Mouse (Mus musculus): ENCODE results near the gene Ube2m.

The Ube2m gene

DNA sequence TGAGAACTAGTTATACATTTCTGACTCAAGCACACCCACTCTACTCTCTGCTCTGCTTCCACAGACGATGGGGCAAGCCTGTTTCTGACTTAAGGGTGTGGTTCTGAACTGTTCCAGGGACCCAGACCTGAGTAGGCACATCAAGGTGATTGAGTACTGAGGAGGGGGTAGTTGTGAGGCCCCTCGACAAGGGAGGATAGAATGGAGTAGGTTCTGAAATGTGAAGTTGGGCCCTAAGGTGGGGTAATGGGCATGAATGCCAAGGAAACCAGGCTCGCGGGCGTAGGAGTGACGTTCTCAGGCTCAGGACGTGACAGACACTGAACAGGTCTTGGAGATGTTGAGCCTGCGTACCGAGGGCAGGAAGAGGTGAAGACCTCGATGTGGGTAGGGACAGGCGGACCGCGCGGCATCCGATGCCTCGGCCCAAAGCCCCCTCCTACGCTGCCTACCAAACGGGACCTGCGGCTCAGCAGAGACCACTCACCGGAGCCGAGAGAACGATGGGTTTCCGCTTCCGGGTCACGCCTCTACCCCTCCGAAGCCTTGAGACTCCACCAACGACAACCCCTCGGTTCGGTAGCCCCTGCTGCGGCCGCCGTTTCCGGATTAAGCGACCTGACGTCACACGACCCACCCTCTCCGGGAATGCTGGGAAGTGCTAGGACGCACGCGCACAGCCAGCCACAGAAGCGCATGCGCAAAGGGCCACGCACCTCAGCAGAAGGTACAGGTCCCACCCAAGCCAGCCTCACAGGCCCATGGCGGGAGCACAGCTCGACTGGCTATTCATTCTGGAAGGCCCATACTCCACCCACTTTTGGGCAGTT, 3.7 kb downstream of the Ube2m start, which contains the start of gene Chmp2a:
TSS of gene Chmp2a (minus strand) at position 660 of the 830 bp plus-strand sequence.
- peak; percentile 98 for DNase-seq (ENCODE audit: low spot score)

DNA sequence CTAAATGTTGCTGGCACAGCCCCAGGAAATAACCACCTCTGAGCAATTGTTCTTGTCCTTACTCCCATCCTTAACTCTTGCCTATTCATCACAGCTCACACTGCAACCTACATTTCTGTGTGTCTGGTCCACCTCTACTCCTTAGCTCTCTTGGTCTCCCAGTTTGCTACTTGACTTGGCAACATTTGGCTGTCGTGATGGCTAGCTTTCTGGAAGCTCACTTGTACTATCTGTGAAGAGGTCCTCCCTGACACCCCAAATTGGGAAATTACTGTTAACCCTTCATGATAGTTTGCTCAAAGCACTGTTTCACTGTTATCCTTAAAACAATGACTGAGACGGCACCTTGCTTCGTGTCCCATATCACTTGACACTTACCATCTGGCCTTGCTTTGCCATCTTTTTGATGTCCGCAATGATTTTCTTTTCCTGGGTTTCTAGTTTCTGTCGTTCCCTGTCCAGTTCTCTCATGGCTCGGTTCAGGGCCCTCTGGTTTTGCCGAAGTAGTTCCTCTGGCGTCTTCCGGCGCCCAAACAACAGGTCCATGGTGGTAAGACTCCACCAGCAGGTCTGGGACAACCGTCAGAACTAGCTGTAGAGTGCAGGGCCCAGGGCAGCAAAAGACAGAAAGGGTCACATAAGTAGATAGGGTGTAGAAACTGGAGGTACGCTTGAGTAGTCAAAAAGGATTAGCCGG, 4.5 kb downstream of the Ube2m start:
- no peak for DNase-seq (ENCODE audit: low spot score)

DNA sequence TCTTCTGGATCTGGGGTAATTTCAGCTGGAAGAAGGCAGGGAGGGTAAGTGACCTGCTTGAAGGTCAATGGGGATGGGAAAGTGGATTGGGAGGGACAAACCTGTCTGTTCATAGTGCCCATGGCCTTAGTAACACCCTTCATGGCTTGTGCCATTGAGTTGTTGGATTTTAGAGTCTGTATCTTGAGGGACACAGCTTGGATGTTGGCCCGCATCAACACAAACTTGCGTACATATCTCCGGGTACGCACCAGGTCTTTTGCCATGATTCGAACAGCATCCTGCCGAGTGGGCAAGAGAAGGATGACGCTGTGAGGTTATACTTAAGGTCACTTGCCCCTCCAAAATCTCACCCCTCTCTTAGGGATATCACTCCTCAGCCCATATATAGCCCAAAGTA, 5.5 kb downstream of the Ube2m start:
- no peak for DNase-seq (ENCODE audit: low spot score)

DNA sequence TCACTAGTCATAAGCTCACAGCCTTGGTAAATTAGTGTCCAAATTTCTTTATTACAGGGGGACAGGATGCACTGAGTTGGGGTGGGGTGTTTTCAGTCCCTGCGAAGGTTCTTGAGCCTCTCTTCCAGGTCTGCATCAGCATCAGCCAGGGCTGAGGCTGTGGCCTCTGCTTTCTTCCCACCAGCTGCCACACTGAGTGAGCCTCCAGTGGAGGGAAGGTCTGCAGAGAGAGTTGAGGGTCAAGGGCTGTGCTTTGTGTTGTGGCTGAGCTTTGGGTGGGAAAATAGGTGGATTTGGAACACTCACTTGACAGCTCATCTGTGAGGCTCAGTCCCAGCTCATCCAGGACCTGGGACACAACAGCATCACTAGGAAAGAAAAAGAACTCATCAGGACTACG, 6.1 kb downstream of the Ube2m start:
- DNase-seq (ENCODE audit: low spot score): no peak

DNA sequence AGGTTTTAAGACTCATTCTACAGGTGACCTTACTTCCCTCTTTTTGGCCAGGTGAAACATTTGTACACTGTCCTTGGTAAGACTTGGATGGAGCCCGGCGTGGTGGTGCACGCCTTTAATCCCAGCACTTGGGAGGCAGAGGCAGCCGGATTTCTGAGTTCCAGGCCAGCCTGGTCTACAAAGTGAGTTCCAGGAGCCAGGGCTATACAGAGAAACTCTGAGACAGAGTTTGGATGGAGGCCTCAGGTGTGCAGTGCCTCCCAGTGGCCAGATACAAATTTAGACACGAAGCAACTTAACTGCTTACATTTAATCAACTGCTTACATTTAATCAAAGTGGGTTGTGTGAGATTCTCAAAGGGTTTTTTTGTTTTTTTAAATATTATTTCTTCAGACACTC, 7.0 kb downstream of the Ube2m start:
- DNase-seq (ENCODE audit: low spot score): no peak

DNA sequence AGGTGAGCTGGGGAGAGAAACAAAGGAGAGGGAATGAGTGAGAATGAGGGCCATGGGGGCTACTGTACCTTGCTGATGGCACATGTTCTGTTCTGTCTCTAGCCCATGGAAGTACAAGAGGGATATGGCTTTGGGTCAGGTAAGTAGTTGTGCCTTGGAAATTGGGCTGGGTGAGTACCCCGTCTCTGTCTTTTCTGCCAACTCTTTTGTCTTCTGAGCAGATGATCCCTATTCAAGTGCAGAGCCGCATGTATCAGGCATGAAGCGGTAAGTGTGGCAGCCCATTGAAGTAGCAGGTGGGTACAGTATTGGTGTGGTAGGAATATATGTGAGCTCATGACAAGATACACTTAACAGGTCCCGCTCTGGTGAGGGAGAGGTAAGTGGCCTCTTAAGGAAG, 9.1 kb downstream of the Ube2m start:
- no peak for DNase-seq (ENCODE audit: low spot score)

DNA sequence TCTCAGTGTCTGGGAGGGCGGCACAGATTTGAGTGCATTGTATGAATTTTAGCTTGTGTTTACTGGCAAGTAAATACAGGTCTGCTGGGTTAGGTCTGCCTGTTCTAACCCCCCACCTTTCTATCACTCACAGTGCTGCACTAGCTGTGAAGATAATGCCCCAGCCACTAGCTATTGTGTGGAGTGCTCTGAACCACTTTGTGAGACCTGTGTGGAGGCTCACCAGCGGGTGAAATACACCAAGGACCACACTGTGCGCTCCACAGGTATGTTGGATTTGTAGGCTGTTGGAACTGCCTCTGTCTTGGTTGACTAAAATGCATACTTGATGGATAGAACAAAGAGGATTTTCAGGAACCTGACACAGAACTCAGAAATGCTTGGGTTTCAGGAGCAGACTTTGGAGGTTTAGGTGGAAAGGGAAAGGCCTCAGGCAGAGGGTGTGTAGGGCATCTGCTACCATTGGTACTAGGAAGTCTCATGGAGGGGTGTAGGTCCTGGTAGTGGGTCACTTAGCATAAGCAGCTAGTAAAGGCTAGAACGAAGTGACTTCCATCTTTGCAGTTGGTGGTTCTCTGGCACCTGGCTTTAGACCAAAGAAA, 12.5 kb downstream of the Ube2m start:
- DNase-seq (ENCODE audit: low spot score): no peak

DNA sequence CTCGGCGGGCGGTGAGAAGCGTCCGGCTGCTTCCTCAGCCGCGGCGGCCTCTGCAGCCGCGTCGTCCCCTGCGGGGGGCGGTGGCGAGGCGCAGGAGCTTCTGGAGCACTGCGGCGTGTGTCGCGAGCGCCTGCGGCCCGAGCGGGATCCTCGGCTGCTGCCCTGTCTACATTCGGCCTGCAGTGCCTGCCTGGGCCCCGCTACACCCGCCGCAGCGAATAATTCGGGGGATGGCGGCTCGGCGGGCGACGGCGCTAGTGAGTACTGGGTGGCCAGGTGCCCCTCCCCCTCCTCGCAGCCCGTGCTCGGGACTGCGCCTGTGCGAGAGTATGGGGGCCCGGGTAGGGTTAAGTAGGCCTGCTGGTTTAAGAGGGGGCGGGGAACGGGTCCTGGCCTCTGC, 13.3 kb downstream of the Ube2m start:
- DNase-seq (ENCODE audit: low spot score): peak; percentile 86

DNA sequence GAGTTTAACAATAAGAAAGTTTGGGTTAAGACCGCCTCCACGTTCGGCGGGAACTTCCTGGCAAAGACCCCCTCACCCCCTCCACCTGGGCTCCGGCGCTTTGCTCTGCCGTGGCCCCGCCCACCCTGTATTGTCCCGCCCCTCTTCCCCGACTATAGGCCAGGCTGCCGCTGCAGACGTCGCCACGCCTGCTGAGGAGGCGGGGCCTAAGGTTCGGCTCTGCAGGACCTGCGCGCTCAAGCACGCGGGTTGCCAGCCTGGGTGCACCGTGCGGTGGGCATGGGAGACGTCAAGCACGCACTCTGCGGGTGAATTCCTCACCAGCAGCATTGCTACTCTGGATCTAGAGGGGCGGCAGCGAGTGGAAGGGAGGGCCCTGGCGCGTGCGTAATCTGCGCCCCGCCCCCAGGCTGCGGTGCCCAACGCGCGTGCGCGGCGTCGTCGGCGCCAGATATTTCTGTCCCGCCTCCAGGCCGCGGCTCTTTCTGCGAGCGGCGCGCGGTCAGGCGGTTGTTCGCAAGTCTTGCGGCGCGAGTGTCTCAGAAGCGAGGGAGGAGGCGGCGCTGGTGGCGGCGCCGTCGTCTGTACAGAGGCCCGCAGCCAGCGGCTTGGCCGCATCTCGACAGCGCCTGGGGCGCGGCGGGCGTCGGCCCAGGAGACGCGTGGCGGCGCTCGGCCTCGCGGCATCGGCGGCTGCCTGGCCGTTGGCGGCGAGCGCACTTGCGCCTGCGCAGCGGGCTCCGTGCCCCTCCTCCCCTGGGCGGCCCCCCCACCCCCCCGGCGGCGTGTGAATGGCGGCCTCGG, 13.9 kb downstream of the Ube2m start:
- DNase-seq (ENCODE audit: low spot score): peak; percentile 94

DNA sequence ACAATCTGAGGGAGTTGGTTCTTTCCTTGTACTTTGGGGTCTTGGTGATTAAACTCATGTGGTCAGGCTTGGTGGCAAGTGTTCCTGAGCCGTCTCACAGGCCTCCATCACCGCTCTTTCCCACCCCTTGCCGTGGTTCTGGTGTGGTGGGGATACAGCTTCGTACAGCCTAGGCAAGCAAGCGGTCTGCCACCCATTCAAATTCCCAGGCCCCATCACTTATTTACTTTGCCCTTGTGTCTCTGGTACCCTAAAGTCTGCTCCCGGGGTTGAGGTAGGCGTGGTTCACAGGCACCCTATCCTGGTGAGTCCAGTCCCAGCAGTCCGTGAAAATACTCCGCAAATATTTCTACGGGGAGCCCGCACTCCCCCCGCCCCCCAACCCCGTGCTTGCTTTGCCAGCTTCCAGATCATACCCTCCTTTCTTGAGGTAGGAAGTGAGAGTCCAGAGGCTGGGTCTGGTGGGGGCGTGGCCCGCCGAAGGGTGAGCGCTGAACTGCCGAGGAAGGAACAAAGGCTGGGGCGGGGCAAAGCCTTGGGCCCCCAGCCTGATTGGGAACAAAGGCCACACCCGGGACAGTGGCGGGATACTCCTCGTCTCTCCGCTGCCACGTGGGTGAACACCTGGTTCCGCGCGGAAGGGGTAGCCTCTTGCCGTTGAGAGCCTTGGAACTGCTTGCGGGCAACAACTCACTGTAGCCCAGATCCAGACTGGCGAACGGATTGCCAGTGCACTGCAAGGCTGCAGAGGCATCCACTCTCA, 15.1 kb downstream of the Ube2m start:
- no peak for DNase-seq (ENCODE audit: low spot score)

DNA sequence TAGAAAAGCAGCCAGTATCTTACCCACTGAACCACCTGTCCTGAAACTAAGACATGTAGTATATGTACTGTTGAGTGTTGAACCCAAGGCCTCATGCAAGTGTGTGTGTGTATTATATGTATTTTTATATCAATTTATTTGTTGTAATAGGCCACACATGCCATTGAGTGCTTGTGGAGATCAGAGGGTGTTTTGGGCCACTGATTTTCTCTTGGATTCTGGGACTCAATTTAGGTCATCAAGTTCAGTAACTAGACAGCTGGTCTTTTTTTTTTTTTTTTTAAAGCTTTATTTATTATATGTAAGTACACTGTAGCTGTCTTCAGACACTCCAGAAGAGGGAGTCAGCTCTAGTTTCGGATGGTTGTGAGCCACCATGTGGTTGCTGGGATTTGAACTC, 22.9 kb downstream of the Ube2m start:
- no peak for DNase-seq (ENCODE audit: low spot score)

DNA sequence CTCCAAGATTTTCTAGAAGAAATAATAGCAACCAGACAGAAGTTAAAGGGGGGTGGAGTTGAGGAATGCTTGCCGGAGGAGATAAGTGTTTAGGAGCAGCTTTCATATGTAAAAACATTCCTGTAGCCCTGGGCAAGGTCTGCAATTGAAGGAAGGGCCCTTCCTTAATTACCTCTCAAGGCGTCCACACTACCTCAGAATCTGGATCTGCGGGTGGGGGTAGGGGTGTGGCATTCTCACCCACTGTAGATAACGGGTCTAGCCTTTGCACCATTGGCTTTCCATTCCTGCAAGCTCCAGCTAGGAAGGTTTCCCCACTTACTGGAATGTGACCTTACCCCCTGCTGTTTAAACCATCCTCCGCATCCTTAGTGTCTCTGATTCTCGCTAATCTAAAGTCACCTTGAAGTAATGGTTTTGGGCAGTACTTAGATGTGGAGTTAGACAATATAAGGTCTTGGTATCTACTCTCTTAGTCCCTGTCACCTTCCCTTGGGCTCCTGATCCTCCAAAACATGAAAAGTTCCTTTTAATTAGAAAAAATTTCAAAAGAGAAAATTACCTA, 23.7 kb downstream of the Ube2m start:
- DNase-seq (ENCODE audit: low spot score): no peak

DNA sequence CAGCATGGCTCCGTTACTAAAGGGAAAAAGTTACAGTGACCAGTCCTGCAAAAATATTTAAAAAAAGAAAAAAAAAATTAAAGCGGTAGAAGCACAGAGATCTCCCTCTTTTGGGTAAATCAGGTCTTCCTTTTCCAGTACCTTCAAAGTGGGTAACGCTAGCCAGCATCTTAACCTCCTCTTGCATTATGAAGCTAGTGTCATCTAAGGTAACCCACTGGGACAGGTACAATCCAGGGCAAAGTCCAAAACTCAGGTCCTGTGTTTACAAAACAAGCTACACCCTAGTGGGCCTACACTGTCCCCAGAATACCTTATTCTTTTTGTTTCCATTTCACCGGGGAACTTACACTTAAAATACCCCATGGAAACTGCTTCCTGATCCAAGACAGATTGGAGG, 24.4 kb downstream of the Ube2m start:
- DNase-seq (ENCODE audit: low spot score): no peak

DNA sequence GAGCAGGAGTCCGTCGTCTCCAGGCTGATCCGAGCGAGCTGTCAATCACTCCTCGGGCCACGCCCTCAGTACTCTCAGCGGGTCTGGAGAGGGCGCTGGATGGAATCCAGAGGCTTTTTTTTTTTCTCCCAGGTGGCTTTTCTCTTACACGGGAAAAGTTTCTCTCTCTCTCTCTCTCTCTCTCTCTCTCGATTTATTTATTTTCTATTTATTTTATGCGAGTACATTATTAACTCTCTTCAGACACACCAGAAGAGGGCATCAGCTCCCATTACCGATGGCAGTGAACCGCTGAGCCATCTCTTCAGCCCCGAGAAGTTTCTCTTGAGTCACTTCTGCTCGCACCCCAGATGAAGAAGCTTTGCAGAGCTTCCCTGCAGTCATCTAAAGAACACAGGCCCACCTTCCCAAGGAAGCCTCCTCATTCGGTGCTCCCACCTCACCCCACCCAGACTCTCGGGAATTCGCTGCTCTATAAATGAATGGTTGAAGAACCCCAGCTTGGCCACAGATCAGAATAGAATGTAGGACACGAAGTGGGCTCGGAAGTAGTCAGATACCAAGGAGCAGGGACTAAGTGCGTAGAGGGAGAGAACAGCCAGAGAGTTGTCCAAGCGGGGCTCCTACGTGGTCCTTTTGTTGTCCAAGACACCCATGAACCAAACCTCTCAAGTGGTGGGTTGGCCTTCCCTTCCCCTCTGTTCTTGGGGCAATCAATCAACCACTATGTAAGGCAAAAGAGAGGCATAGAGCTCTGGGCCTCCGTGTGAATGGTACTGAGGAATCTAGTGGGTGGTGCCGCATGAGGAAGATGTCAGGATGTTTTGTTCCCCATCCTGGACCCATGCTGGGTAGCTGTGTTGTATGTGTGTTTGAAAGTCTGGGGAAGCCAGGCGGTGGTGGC, 27.8 kb downstream of the Ube2m start, which contains the start of gene Zbtb45:
TSS of gene Zbtb45 (minus strand) at position 30 of the 904 bp plus-strand sequence.
- no peak for DNase-seq (ENCODE audit: low spot score)

DNA sequence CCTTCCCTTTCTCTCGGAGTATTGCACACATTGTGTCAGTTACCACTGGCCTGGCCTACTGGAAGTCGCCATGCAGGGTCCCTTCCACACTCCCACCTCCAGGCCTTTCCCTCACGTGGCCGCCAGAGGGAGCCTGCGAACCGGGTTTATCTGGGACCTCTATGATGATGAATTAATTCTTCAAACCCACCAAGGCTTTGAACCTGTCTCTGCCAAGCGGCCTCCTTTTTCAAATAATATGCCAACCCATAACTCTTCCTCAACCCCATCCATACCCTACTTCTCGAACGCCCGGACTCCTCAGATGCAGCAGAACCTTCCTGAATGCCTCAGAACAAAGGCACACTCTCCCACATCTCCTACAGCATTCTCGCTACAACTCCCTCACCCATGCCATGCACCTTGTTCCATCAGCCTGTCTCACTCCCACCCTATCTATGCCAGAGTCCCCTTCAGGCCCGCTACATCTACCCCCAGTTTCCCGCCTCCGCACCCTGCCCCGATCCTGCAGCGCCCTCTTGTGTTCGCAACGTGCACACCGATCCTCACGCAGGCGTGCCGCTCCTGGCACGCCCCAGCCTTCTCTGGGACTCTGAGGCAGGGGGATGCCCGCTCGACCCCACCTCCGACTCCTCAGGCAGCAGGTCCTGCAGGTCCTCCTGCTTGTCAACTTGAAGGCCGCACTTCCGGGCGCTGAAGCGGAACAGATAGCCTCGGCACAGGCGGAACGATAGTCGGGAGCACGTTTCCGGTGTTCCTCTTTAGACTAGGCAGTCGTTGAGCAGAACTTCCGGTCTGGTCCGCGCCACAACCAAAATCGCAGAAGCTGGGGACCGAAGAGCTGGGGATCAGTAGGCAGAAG, 28.7 kb downstream of the Ube2m start:
- peak; percentile 96 for DNase-seq (ENCODE audit: low spot score)

DNA sequence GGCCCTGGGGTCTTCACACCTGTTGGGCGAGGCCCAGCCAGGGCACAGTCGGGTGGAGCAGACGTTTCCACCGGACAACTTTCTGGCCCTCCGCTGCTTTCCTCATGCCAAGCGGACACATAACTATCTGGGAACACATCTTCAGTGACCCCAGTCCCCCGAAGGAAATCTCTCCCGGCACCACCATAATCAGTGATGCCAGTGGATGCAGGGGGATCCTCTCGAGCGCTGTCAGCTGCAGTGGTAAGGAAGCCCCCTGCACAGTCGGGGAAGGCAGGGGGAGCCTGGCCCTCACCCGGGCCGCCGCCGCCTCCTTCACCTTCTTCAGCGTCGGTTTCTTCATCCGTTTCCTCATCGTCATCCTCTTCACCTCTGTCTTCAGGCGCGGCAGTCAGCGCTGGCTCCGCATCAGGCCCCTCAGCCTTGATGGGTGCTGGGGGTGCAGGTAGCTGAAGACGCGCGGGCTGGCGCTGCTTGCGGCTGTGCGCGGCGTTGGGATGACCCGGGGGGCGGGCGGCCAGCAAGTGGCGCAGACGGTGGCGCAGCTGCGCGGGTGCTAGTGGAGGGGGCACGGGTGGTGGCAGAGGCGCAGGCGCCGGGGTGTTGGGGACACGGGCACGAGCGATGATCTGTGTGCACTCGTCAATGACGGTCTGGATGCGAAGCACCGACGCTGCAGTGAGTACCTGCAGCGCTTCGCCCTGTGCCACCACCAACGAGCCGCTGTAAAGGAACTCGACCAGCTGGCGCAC, 30.6 kb downstream of the Ube2m start:
- DNase-seq (ENCODE audit: low spot score): peak; percentile 12

DNA sequence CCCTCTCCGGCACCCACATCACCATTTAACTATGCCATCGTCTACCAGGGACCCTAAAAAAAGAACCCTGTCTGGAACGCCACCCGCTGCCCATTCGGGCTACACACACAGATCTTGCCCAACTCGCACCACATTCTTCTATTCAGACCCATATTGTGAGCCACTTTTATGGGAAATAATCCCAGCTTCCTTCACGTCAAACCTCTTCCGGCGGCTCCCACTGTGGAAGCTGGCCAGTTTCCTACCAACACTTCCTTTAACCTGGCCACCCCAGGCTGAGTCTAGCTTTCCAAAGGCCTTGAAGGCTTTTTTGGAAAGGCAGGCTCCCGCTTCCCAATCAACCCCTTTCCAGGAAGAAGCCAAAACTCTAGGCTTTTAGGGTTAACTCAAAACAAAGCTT, 31.5 kb downstream of the Ube2m start:
- DNase-seq (ENCODE audit: low spot score): no peak

DNA sequence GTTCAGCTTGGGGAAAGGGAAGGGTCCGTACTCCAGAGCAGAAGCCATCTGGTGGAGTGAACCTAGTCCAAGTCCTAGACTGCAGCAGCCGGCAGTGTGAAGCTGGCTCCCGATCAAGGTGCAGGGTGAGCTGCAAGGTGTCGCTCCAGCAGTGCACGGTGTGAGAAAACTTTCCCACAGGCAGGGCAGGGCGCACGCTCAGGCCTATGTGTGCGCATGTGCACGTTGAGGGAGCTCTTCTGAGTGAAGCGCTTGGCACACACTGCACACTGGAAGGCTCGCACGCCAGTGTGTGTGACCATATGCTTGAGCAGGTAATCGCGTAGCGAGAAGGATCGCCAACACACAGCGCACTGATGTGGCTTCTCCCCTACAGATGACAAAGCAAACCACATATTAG, 32.1 kb downstream of the Ube2m start:
- no peak for DNase-seq (ENCODE audit: low spot score)
